Mouse (Mus musculus) neural tube, embryonic 12.5 days (tissue): Measurements from ENCODE around the gene Areg. TPM values are rescaled to one million over a fixed set of nuclear protein-coding genes. Genes with fewer than 3 reads are reported as not detected.

Experiments used
- ATAC-seq: fragments of 200-750 bp; cut with Nextera tagmentation; 2 replicates; pipeline ENCODE4 v1.8.0; 2017; ENCODE audit warnings: low read depth, mild to moderate bottlenecking, moderate TSS enrichment, moderate library complexity; ENCODE audit not compliant: low FRiP score
- H3K27ac ChIP-seq: fragments of 300-500 bp; sonication (generic); 2 replicates; pipeline ENCODE4 v1.5.1; 2016
- H3K27me3 ChIP-seq: fragments of 300-500 bp; sonication (generic); replicated peaks from 2 replicates; pipeline ENCODE4 v1.6.1; 2016; ENCODE audit warnings: mild to moderate bottlenecking
- H3K36me3 ChIP-seq: fragments of 300-500 bp; sonication (generic); 2 replicates; pipeline ENCODE4 v1.6.1; 2016; ENCODE audit warnings: mild to moderate bottlenecking
- H3K4me1 ChIP-seq: fragments of 300-500 bp; sonication (generic); 2 replicates; pipeline ENCODE4 v1.6.1; 2016
- H3K4me2 ChIP-seq: fragments of 300-500 bp; sonication (generic); replicated peaks from 2 replicates; pipeline ENCODE4 v1.6.1; 2016; ENCODE audit warnings: mild to moderate bottlenecking
- H3K4me3 ChIP-seq: fragments of 300-500 bp; sonication (generic); 2 replicates; pipeline ENCODE4 v1.5.1; 2016
- H3K9ac ChIP-seq: fragments of 300-500 bp; sonication (generic); 2 replicates; pipeline ENCODE4 v1.6.1; 2016; ENCODE audit warnings: mild to moderate bottlenecking
- H3K9me3 ChIP-seq: fragments of 300-500 bp; sonication (generic); 2 replicates; pipeline ENCODE4 v1.6.1; 2016; ENCODE audit warnings: mild to moderate bottlenecking
- WGBS: fragments of 180-500 bp; shearing (Covaris S2); methylation state at CpG from one replicate; pipeline ENCODE4 v1.1.7; 2016; 5-methylcytosine and 5-hydroxymethylcytosine counted together
- polyA plus RNA-seq: library from polyadenylated mRNA; unstranded; fragments of >200 nt; fragmentation: Nextera tagmentation; extraction: Ambion mirVana; gene quantifications from 2 replicates; pipeline ENCODE4 v1.2.1, GENCODE M21; 2016

Gene Areg
- polyA plus RNA-seq, 1 experiment from 2014 or later: 0.47 TPM

DNA sequence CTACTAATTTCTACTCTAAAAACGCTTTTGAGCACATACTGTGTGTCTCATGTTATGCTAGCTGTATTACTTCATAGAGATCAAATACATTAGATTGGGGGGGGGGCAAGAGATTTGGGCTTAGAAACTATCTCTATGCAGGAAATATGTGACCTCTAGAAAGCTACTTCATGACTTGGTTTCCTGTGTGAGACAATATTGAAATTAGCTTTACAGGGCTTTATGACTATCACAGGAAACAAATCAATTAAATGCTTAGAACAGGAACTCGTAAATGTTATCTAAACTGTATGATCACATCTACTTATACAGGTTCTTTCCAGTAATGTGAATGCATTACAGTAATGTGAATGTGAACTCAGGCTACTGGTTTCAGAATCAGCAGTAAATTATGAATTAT lies 15.3 kb upstream of the Areg start:
- H3K9me3 ChIP-seq: no peaks in the 10 kb centered on the region
- no peaks in the 10 kb centered on the region for H3K36me3 ChIP-seq
- H3K4me1 ChIP-seq: no peaks in the 10 kb centered on the region
- WGBS: 92% methylated on average over 2 of the region's 2 CpGs
- H3K9ac ChIP-seq: no peak overlapping the region
- H3K4me2 ChIP-seq: no peak overlapping the region
- no peaks in the 10 kb centered on the region for H3K27me3 ChIP-seq
- no peak overlapping the region for H3K4me3 ChIP-seq
- no peak overlapping the region for H3K27ac ChIP-seq
- ATAC-seq: no peak

DNA sequence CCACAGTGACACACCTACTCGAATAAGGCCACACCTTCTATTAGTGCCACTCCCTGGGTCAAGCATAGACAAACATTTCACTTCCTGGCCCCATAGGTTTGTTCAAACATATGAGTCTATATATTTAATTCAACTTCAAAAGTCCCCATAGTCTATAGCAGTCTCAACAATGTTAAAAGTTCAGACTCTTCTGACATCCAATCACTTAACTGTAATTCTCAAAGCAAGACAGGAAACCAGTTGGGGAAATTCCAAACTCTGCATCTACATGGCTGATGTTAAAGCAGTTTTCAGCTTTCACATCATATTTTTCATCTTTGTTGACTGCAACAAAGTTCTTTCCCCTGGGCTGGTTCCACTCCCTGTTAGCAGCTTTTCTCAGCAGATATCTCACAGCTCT lies 12.8 kb upstream of the Areg start:
- Histone ChIP-seq H3K27ac (no peak overlapping the region), H3K4me3 (no peak overlapping the region), H3K9me3 (no peaks in the 10 kb centered on the region), H3K4me1 (no peaks in the 10 kb centered on the region), H3K36me3 (no peaks in the 10 kb centered on the region), H3K27me3 (no peaks in the 10 kb centered on the region), H3K4me2 (no peak overlapping the region), H3K9ac (no peak overlapping the region)
- WGBS: 85% methylated on average over 1 of the region's 1 CpGs
- no peak for ATAC-seq

GRCm38 (mm10) chr5:91134961-91135360 lies 4.4 kb upstream of the Areg start:
- Histone ChIP-seq H3K4me2 (no peak overlapping the region), H3K9ac (no peak overlapping the region), H3K36me3 (no peaks in the 10 kb centered on the region), H3K27me3 (peaks cover 9% of the 10 kb centered on the region; the same call in 1 of the 2 replicates), H3K4me1 (peaks cover 8% of the 10 kb centered on the region; the same call in 1 of the 2 replicates), H3K9me3 (no peaks in the 10 kb centered on the region), H3K27ac (no peak overlapping the region), H3K4me3 (no peak overlapping the region)
- ATAC-seq: no peak
- 39% methylated on average over 1 of the region's 1 CpGs for WGBS

DNA sequence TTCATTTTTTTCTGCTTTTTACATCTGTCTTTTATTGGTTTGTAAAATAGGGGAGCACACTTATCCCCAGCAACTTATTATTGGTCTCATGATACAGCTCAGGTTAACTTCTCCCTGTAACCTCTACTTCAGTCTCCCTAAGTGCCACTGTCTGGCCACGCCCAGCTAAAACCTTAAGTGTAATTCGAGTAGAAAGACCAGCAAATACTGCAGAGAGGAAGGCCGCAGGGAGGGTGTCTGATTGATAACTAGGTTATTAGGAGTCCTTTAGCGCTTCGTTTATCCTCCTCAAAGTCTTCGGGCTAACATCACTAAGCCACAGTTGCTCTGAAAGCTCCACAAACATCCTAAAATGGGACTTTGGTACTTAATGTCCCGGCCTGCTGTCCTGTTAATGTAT lies 429 bp upstream of the Areg start:
- Histone ChIP-seq H3K27ac (no peak overlapping the region), H3K4me3 (peak overlapping the region; percentile 59), H3K4me2 (peak overlapping the region; percentile 91), H3K4me1 (peaks cover 8% of the 10 kb centered on the region; the same call in 1 of the 2 replicates), H3K27me3 (peaks cover 18% of the 10 kb centered on the region), H3K9me3 (no peaks in the 10 kb centered on the region), H3K36me3 (no peaks in the 10 kb centered on the region), H3K9ac (peak overlapping the region; percentile 45; the same call in 1 of the 2 replicates)
- 3% methylated on average over 7 of the region's 7 CpGs for WGBS
- ATAC-seq: peak; percentile 51

- Histone ChIP-seq H3K4me3 (no peak overlapping the region), H3K4me1 (peaks cover 8% of the 10 kb centered on the region; the same call in 1 of the 2 replicates), H3K27ac (no peak overlapping the region), H3K4me2 (no peak overlapping the region), H3K9ac (no peak overlapping the region), H3K27me3 (peaks cover 18% of the 10 kb centered on the region), H3K36me3 (no peaks in the 10 kb centered on the region), H3K9me3 (no peaks in the 10 kb centered on the region)
- no peak for ATAC-seq
- WGBS: 44% methylated on average over 13 of the region's 13 CpGs
Measured at GRCm38 (mm10) chr5:91140896-91141448, 1.6 kb downstream of the Areg start.

DNA sequence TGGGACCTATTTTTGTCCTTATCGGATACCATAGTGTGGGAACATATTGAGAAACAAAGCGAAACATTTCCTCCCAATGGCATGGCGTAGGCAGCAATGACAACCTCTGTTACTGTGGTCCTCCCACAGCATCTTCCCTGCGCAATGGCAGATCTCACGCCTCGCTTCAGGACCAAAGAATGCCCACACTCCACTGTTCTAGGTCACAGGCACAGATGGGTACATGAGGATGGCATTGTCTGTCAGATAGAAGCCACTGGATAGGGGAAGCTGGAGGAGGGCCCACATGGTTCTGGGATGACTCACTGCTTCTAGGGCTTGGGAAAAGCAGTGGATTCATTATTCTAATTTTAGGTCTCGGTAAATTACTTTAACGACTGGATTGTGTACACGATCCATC lies 5.6 kb downstream of the Areg start:
- Histone ChIP-seq H3K4me2 (no peak overlapping the region), H3K4me3 (no peak overlapping the region), H3K27me3 (peaks cover 9% of the 10 kb centered on the region), H3K4me1 (no peaks in the 10 kb centered on the region), H3K9me3 (no peaks in the 10 kb centered on the region), H3K9ac (no peak overlapping the region), H3K27ac (no peak overlapping the region), H3K36me3 (no peaks in the 10 kb centered on the region)
- 91% methylated on average over 9 of the region's 9 CpGs for WGBS
- no peak for ATAC-seq

DNA sequence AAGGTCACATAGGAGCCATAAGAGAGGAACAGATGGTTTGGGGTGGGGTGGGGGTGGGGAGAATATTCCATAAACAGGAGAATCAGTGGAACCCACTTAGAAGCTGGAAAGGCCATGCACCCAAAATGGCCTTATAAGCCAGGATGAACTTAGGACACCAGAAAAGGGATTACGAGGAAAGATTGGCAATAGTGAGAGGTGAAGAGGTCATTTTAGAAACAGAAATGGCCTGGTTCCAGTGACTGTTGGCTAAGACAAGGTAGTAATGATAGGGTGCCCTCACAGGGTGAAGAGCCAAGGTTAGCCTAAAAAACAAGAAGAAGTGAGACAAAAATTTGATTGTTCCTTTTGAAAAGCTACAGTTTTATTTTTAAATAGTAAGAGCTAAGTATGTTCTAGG lies 7.6 kb downstream of the Areg start:
- Histone ChIP-seq H3K27me3 (no peaks in the 10 kb centered on the region), H3K9me3 (no peaks in the 10 kb centered on the region), H3K4me1 (no peaks in the 10 kb centered on the region), H3K27ac (no peak overlapping the region), H3K4me3 (no peak overlapping the region), H3K4me2 (no peak overlapping the region), H3K9ac (no peak overlapping the region), H3K36me3 (no peaks in the 10 kb centered on the region)
- 91% methylated on average over 1 of the region's 1 CpGs for WGBS
- no peak for ATAC-seq

- Histone ChIP-seq H3K9me3 (no peaks in the 10 kb centered on the region), H3K36me3 (no peaks in the 10 kb centered on the region), H3K4me2 (no peak overlapping the region), H3K4me1 (no peaks in the 10 kb centered on the region), H3K9ac (no peak overlapping the region), H3K27ac (no peak overlapping the region), H3K27me3 (no peaks in the 10 kb centered on the region), H3K4me3 (no peak overlapping the region)
- WGBS: 88% methylated on average over 2 of the region's 2 CpGs
- ATAC-seq: no peak
Measured at GRCm38 (mm10) chr5:91148054-91148453, 8.7 kb downstream of the Areg start.

- WGBS: 84% methylated on average over 8 of the region's 8 CpGs
- no peak for ATAC-seq
Measured at GRCm38 (mm10) chr5:91156677-91157076, 17.3 kb downstream of the Areg start.

GRCm38 (mm10) chr5:91157169-91157568 lies 17.8 kb downstream of the Areg start:
- H3K36me3 ChIP-seq: no peaks in the 10 kb centered on the region
- H3K9ac ChIP-seq: no peak overlapping the region
- no peaks in the 10 kb centered on the region for H3K4me1 ChIP-seq
- H3K4me2 ChIP-seq: no peak overlapping the region
- no peak overlapping the region for H3K4me3 ChIP-seq
- H3K9me3 ChIP-seq: no peaks in the 10 kb centered on the region
- H3K27ac ChIP-seq: no peak overlapping the region
- H3K27me3 ChIP-seq: no peaks in the 10 kb centered on the region
- 13% methylated on average over 3 of the region's 3 CpGs for WGBS
- no peak for ATAC-seq

More at GRCm38 (mm10) chr5:91156677-91157076, 17.3 kb downstream of the Areg start:
- Histone ChIP-seq H3K4me1 (no peaks in the 10 kb centered on the region), H3K4me2 (no peak overlapping the region), H3K9ac (no peak overlapping the region), H3K9me3 (no peaks in the 10 kb centered on the region), H3K27ac (no peak overlapping the region), H3K36me3 (no peaks in the 10 kb centered on the region), H3K4me3 (no peak overlapping the region), H3K27me3 (no peaks in the 10 kb centered on the region)

GRCm38 (mm10) chr5:91162787-91163186 lies 23.4 kb downstream of the Areg start:
- no peaks in the 10 kb centered on the region for H3K4me1 ChIP-seq
- H3K27ac ChIP-seq: no peak overlapping the region
- no peak overlapping the region for H3K4me3 ChIP-seq
- H3K36me3 ChIP-seq: no peaks in the 10 kb centered on the region
- no peaks in the 10 kb centered on the region for H3K27me3 ChIP-seq
- H3K4me2 ChIP-seq: no peak overlapping the region
- H3K9me3 ChIP-seq: no peaks in the 10 kb centered on the region
- H3K9ac ChIP-seq: no peak overlapping the region
- ATAC-seq: no peak
- 89% methylated on average over 4 of the region's 4 CpGs for WGBS

GRCm38 (mm10) chr5:91166601-91167000 lies 27.2 kb downstream of the Areg start:
- no peak for ATAC-seq
- Histone ChIP-seq H3K9me3 (no peaks in the 10 kb centered on the region), H3K27ac (no peak overlapping the region), H3K36me3 (no peaks in the 10 kb centered on the region), H3K4me3 (no peak overlapping the region), H3K27me3 (no peaks in the 10 kb centered on the region), H3K4me2 (no peak overlapping the region), H3K9ac (no peak overlapping the region), H3K4me1 (no peaks in the 10 kb centered on the region)
- 93% methylated on average over 5 of the region's 5 CpGs for WGBS

GRCm38 (mm10) chr5:91176397-91176796 lies 37.0 kb downstream of the Areg start:
- Histone ChIP-seq H3K27me3 (no peaks in the 10 kb centered on the region), H3K9me3 (no peaks in the 10 kb centered on the region), H3K27ac (no peak overlapping the region), H3K36me3 (no peaks in the 10 kb centered on the region), H3K4me3 (no peak overlapping the region), H3K9ac (no peak overlapping the region), H3K4me1 (no peaks in the 10 kb centered on the region), H3K4me2 (no peak overlapping the region)
- ATAC-seq: no peak
